Mouse (Mus musculus): ENCODE data around the gene Vmn2r109. TPM values are rescaled to one million over a fixed set of nuclear protein-coding genes. Genes with fewer than 3 reads are reported as not detected.
"Not testable (repeated sequence)": the region's sequence is repeated elsewhere in the genome, so short reads cannot be mapped to it uniquely, and the experiment has no call there.

Vmn2r109 gene
- not detected in 2 replicates for polyA plus RNA-seq (2015; fragmentation: Nextera tagmentation; extraction: Ambion mirVana)

DNA sequence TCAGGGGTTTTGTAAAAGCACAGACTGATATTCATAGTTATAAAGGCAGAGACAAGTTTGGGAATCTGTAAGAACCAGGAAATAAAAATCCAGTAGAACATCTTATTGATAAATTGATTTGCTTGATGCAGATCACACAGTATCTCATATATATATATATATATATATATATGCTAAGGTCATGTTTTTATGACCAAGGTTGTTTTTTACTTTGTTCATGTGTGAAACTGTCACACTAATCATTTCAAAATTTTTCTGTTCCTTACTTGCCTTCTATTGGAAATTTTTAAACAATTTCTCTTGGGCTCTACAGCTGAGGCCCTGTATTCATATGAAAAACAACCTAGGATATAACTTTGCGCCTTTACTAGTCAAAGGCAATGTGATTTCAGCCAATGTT, at the start of gene Vmn2r109:
Gene Vmn2r109, minus strand, starts transcription at position 101 of the 400 bp plus-strand sequence.
- Histone ChIP-seq H3K27ac (no peak within 1 kb of the TSS), H3K9ac (no peak within 1 kb of the TSS), H3K9me3 (peaks cover 4% of the 10 kb centered on the region; the same call in 1 of the 2 replicates), H3K4me3 (no peak within 1 kb of the TSS), H3K4me2 (no peak within 1 kb of the TSS), H3K27me3 (replicated peaks) (no peaks in the 10 kb centered on the region), H3K4me1 (no peaks in the 10 kb centered on the region), H3K36me3 (replicated peaks) (no peaks in the 10 kb centered on the region)
- WGBS, result 85% methylated on average over 1 of the region's 1 CpGs
- ATAC-seq (replicated peaks), result no peak

DNA sequence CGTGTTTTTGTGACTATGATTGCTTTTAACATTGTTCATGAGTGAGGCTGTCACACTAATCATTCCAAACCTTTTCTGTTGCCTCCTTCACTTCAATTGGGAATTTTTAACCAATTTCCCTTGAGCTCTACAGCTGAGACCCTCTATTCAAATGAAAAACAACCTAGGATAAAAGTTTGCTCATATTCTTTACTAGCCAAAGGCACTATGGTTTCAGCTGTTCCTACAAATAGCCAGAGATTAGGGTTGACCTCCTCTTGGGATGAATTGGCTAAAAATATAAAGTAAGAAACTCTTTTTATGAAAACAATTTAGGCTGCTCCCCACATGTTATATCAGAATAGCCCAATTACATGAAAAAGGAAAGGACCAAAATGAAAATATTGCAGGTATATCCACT, 31.8 kb upstream of the Vmn2r109 start, which contains the start of gene Vmn2r110:
Gene Vmn2r110, minus strand, starts transcription at position 101 of the 400 bp plus-strand sequence.
- 42% methylated on average over 1 of the region's 1 CpGs for WGBS
- Histone ChIP-seq H3K27ac (no peak within 1 kb of the TSS), H3K9me3 (peaks cover 8% of the 10 kb centered on the region; the same call in 1 of the 2 replicates), H3K4me2 (no peak within 1 kb of the TSS), H3K9ac (no peak within 1 kb of the TSS), H3K36me3 (replicated peaks) (no peaks in the 10 kb centered on the region), H3K4me3 (no peak within 1 kb of the TSS), H3K27me3 (replicated peaks) (no peaks in the 10 kb centered on the region), H3K4me1 (no peaks in the 10 kb centered on the region)
- ATAC-seq (replicated peaks), result no peak

DNA sequence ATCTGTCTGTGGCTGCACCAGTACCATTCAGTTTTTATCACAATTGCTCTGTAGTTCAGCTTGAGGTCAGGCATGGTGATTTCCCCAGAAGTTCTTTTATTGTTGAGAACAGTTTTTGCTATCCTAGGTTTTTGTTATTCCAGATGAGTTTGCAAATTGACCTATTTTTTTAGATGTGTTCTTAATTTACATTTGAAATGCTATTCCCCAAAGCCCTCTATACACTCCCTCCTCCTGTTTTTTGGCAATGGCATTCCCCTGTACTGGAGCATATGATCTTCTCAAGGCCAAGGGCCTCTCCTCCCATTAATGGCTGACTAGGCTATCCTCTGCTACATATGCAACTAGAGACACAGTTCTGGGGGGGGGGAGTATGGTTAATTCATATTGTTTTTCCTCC, 56.3 kb downstream of the Vmn2r109 start:
- H3K4me2 ChIP-seq; H3K4me3 ChIP-seq; H3K36me3 ChIP-seq (replicated peaks); H3K27me3 ChIP-seq (replicated peaks); H3K27ac ChIP-seq; H3K4me1 ChIP-seq; ATAC-seq (replicated peaks); H3K9ac ChIP-seq: not testable (repeated sequence)
- H3K9me3 ChIP-seq, result peaks cover 16% of the 10 kb centered on the region

DNA sequence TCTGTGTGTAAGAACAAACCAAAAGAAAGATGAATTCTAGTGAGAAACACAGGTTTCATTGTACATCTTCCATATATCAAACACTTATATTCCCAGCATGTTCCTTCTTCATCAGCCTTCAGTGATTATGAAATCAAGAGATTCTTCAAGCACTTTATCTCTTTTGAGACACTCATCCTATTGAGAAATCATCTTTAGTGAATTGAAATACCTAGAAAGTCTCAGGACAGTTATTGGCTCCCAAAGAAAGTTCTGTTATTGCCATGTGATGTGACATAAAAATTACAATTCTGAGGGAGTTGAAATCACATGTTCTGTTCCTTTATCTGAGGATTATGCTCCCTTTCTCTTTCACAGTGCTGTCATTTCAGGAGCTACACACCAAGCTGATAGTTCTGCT, 66.7 kb downstream of the Vmn2r109 start, which contains the start of gene Vmn1r225:
Gene Vmn1r225, plus strand, starts transcription at position 301 of the 400 bp plus-strand sequence.
- Histone ChIP-seq H3K4me1 (no peaks in the 10 kb centered on the region), H3K9me3 (peaks cover 12% of the 10 kb centered on the region; the same call in 1 of the 2 replicates), H3K27me3 (replicated peaks) (no peaks in the 10 kb centered on the region), H3K4me3 (no peak within 1 kb of the TSS), H3K9ac (no peak within 1 kb of the TSS), H3K4me2 (no peak within 1 kb of the TSS), H3K27ac (no peak within 1 kb of the TSS), H3K36me3 (replicated peaks) (no peaks in the 10 kb centered on the region)
- no peak for ATAC-seq (replicated peaks)

Other genes starting within 250 kb of the Vmn2r109 start
- not detected in 2 replicates for gene Vmn2r107, start 219.5 kb downstream of the Vmn2r109 start, polyA plus RNA-seq (2015; fragmentation: Nextera tagmentation; extraction: Ambion mirVana)
- gene Vmn1r224, start 150.6 kb downstream of the Vmn2r109 start, polyA plus RNA-seq (2015; fragmentation: Nextera tagmentation; extraction: Ambion mirVana), result not detected in 2 replicates
- not detected in 2 replicates for gene Vmn2r108, start 83.4 kb downstream of the Vmn2r109 start, polyA plus RNA-seq (2015; fragmentation: Nextera tagmentation; extraction: Ambion mirVana)
- gene Vmn1r225, start 66.6 kb downstream of the Vmn2r109 start, polyA plus RNA-seq (2015; fragmentation: Nextera tagmentation; extraction: Ambion mirVana), result not detected in 2 replicates
- gene Vmn2r110, start 31.7 kb upstream of the Vmn2r109 start, polyA plus RNA-seq (2015; fragmentation: Nextera tagmentation; extraction: Ambion mirVana), result not detected in 2 replicates
- not detected in 2 replicates for gene Fpr-rs3, start 60.1 kb upstream of the Vmn2r109 start, polyA plus RNA-seq (2015; fragmentation: Nextera tagmentation; extraction: Ambion mirVana)
- gene Vmn1r226, start 118.1 kb upstream of the Vmn2r109 start, polyA plus RNA-seq (2015; fragmentation: Nextera tagmentation; extraction: Ambion mirVana), result not detected in 2 replicates
- gene Vmn1r227, start 165.1 kb upstream of the Vmn2r109 start, polyA plus RNA-seq (2015; fragmentation: Nextera tagmentation; extraction: Ambion mirVana), result not detected in 2 replicates
- gene Vmn1r228, start 221.4 kb upstream of the Vmn2r109 start, polyA plus RNA-seq (2015; fragmentation: Nextera tagmentation; extraction: Ambion mirVana), result not detected in 2 replicates
- gene Vmn1r229, start 246.8 kb upstream of the Vmn2r109 start, polyA plus RNA-seq (2015; fragmentation: Nextera tagmentation; extraction: Ambion mirVana), result not detected in 2 replicates